Mouse (Mus musculus) lung, embryonic 16.5 days (tissue): Measurements from ENCODE around the gene Zfp867. TPM values are rescaled to one million over a fixed set of nuclear protein-coding genes. Genes with fewer than 3 reads are reported as not detected.

Experiments
- ATAC-seq: fragments of 200-750 bp; cut with Nextera tagmentation; 2 replicates; pipeline ENCODE4 v1.8.0; 2017; ENCODE audit warnings: low read depth, mild to moderate bottlenecking, moderate library complexity
- H3K27ac ChIP-seq: fragments of 300-500 bp; sonication (generic); 2 replicates; pipeline ENCODE4 v1.5.1; 2014; ENCODE audit warnings: mild to moderate bottlenecking, control low read depth, low read length
- H3K27me3 ChIP-seq: fragments of 300-500 bp; sonication (generic); 2 replicates; pipeline ENCODE4 v1.6.1; 2014; ENCODE audit warnings: low read depth, low read length, mixed read lengths; ENCODE audit not compliant: control insufficient read depth, insufficient read depth
- H3K36me3 ChIP-seq: fragments of 300-500 bp; sonication (generic); 2 replicates; pipeline ENCODE4 v1.6.1; 2014; ENCODE audit warnings: low read length; ENCODE audit not compliant: control insufficient read depth, insufficient read depth
- H3K4me1 ChIP-seq: fragments of 300-500 bp; sonication (generic); replicated peaks from 2 replicates; pipeline ENCODE4 v1.6.1; 2014; ENCODE audit warnings: low read length, mixed read lengths; ENCODE audit not compliant: control insufficient read depth, insufficient read depth
- H3K4me2 ChIP-seq: fragments of 300-500 bp; sonication (generic); 2 replicates; pipeline ENCODE4 v1.6.1; 2014; ENCODE audit warnings: low read depth, low read length, control low read depth
- H3K4me3 ChIP-seq: fragments of 300-500 bp; sonication (generic); 2 replicates; pipeline ENCODE4 v1.5.1; 2014; ENCODE audit warnings: mild to moderate bottlenecking, low read length, control low read depth
- H3K9ac ChIP-seq: fragments of 300-500 bp; sonication (generic); 2 replicates; pipeline ENCODE4 v1.6.1; 2014; ENCODE audit warnings: low read length, control low read depth
- H3K9me3 ChIP-seq: fragments of 300-500 bp; sonication (generic); 2 replicates; pipeline ENCODE4 v1.6.1; 2016; ENCODE audit warnings: low read length; ENCODE audit not compliant: control insufficient read depth
- WGBS: fragments of 180-500 bp; shearing (Covaris S2); extraction: QIAGEN DNeasy Blood & Tissue Kit; methylation state at CpG from one replicate; pipeline ENCODE4 v1.1.7; 2014; 5-methylcytosine and 5-hydroxymethylcytosine counted together
- polyA plus RNA-seq: library from polyadenylated mRNA; unstranded; fragments of >200 nt; fragmentation: Nextera tagmentation; extraction: Ambion mirVana; gene quantifications from 2 replicates; pipeline ENCODE4 v1.2.1, GENCODE M21; 2015

Zfp867 gene
- polyA plus RNA-seq, 1 experiment from 2014 or later = 7.8 TPM

DNA sequence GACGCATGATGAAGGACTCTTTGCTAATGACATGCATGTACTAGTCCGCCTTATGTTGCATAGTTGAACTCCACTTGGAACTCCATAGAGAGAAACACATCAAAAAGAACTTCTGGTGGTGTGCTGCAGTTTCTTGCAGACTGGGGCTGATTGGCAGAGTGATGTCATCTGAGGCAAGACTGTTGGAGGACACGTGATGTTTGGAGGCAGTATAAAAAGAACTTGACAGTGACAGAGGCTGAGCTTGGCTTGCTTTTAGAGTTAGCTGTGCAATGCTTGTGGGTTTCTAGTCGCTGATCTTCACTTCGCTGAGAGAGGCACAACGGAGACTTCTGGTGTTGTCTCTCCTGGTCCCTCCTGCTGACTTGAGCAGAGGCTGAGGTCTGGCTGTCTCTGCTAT, 5.0 kb upstream of the Zfp867 start:
- Histone ChIP-seq H3K4me3 (no peak overlapping the region), H3K27ac (no peak overlapping the region), H3K27me3 (no peaks in the 10 kb centered on the region; the same call in 1 of the 2 replicates), H3K9me3 (no peaks in the 10 kb centered on the region), H3K9ac (no peak overlapping the region), H3K36me3 (no peaks in the 10 kb centered on the region), H3K4me1 (no peaks in the 10 kb centered on the region), H3K4me2 (no peak overlapping the region)
- WGBS = 52% methylated on average over 6 of the region's 6 CpGs
- ATAC-seq = no peak

DNA sequence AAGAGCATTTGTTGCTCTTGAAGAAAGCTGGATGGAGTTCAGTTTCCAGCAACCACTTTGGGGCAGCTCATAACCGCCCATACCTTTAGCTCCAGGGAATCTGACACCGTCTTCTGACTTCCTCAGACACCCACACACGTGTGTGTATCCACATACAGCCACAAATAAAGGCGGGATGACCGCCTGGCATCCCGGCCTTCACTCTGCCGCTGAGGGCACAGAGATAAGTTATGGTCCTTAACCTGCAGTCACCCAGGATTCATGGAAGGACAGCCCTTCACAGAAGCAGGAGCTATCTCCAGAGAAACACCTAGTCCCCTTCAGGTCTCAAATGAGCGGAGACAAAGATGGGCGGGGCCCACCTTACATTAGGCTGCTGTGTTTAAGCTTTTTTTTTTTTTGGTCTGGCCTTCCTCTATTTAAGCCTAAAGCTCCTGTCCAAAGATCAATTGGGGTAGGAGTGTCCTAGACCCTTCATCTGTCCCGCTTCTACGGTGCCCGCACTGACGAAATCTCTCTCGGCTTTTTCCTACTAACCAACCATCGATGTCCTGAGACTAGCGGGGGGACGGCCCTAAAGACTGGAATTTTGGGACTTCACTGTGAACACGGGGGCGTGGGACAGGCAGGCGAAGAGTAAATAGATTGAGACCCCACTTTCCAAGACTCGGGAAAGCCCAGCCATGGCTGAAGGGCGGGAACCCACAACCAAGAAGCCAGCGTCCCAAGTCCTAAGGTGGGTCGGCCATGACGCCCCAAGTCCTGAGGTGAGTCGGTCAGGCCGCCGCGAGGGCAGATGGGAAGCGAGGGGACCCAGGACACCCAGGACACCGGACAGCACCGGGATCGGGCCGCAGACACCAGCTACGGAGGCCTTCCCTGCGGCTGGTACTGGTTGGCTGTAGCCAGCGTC, 605 bp downstream of the Zfp867 start:
- 3% methylated on average over 37 of the region's 37 CpGs for WGBS
- Histone ChIP-seq H3K9ac (peak overlapping the region; percentile 91), H3K36me3 (no peaks in the 10 kb centered on the region), H3K27ac (peak overlapping the region; percentile 45), H3K9me3 (no peaks in the 10 kb centered on the region), H3K4me3 (peak overlapping the region; percentile 82), H3K4me1 (peaks cover 8% of the 10 kb centered on the region), H3K4me2 (peak overlapping the region; percentile 78), H3K27me3 (no peaks in the 10 kb centered on the region; the same call in 1 of the 2 replicates)
- peak; percentile 77 for ATAC-seq

DNA sequence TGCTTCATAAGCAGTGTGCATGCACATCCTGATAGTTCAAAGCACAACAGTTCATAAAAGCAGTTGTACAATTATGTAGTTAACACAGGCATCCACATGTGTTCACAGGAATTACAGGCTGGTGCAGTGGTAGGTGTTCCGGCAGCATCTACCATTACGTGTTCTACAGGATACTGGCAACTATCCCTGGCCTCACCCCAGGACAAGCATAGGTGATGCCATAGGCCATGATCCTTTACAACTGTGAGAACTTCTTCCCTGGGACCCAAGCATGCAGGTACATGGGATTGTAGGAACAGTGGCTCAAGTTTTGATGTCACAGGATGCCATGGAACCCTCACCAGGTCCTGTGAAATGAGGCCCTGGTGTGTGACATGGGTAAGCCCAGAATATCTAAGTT, 11.8 kb downstream of the Zfp867 start:
- H3K4me1 ChIP-seq = no peaks in the 10 kb centered on the region; the same call in 1 of the 2 replicates
- H3K4me3 ChIP-seq = no peak overlapping the region
- no peak overlapping the region for H3K9ac ChIP-seq
- H3K27ac ChIP-seq = no peak overlapping the region
- 94% methylated on average over 2 of the region's 2 CpGs for WGBS
- H3K9me3 ChIP-seq = peaks cover 26% of the 10 kb centered on the region
- no peak for ATAC-seq
- peaks cover 53% of the 10 kb centered on the region for H3K36me3 ChIP-seq
- H3K27me3 ChIP-seq = no peaks in the 10 kb centered on the region
- H3K4me2 ChIP-seq = no peak overlapping the region

DNA sequence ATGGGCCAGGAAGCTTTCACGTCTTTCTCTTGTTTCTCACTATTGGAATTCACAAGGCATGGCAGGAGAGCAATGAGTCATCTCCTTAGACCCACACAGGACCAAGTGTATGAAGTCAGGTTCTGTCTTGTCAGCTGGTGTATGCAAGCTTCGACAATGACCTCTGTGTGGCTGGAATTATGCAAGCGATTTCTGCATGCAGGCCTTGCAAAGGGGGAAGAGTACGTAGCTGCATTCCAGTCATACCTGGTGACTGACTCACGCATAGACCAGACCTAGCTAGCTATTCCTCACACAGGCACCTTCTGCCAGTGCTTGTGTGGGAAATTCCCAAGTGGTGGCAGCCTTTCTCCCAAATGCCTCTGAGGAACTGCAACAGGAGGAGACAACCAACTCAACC, 13.3 kb downstream of the Zfp867 start:
- 22% methylated on average over 5 of the region's 5 CpGs for WGBS
- peaks cover 58% of the 10 kb centered on the region for H3K36me3 ChIP-seq
- ATAC-seq = peak; percentile 96

DNA sequence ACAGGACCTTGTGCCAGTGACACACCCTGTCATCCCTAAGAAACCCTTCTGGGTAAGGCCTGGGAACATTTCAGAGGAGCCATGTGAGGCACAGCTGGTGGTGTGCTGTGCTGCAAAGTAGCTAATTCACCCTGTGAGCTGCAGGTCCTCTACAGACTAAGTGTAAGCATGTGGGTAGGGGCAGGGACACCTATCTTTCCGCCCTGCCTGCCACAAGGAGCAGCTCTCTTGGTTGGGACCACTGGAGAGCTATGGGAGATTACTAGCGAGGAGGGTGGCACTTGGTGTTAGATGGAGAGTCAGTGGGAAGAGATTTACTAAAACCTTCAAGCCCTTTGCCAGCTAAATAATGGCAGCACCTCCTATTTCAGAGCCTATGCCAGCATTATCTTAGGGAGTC, 15.4 kb downstream of the Zfp867 start:
- no peak overlapping the region for H3K9ac ChIP-seq
- no peak overlapping the region for H3K4me3 ChIP-seq
- no peaks in the 10 kb centered on the region; the same call in 1 of the 2 replicates for H3K4me1 ChIP-seq
- peaks cover 44% of the 10 kb centered on the region for H3K36me3 ChIP-seq
- no peak overlapping the region for H3K27ac ChIP-seq
- 90% methylated on average over 2 of the region's 2 CpGs for WGBS
- no peak overlapping the region for H3K4me2 ChIP-seq
- no peak for ATAC-seq
- H3K27me3 ChIP-seq = no peaks in the 10 kb centered on the region
- peaks cover under 1% of the 10 kb centered on the region; the same call in 1 of the 2 replicates for H3K9me3 ChIP-seq

More for the DNA sequence above, 13.3 kb downstream of the Zfp867 start:
- Histone ChIP-seq H3K27ac (peak overlapping the region; percentile 31), H3K4me2 (no peak overlapping the region), H3K4me3 (no peak overlapping the region), H3K27me3 (no peaks in the 10 kb centered on the region), H3K9me3 (peaks cover 21% of the 10 kb centered on the region), H3K9ac (no peak overlapping the region), H3K4me1 (no peaks in the 10 kb centered on the region; the same call in 1 of the 2 replicates)

DNA sequence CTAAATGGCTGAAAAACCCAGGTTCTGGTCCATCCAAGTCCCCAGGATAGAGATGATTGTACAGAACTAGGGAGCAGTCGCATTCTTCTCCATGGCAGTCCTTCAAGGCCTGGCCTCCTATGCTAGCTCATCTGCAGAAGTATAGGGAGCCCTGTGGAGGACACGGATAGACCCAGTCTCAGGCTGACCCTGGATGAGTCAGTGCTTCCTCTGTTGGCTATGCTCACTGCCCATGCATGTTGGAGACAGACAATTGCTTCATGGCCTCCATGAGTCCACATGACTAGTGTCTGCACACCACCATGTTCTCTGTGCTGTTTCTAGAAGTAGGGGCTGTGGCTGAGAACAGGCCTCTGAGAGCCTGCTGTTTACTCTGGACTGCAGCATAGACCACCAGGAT, 15.9 kb downstream of the Zfp867 start:
- H3K4me1 ChIP-seq = no peaks in the 10 kb centered on the region; the same call in 1 of the 2 replicates
- no peak overlapping the region for H3K4me3 ChIP-seq
- H3K27ac ChIP-seq = no peak overlapping the region
- H3K9me3 ChIP-seq = no peaks in the 10 kb centered on the region
- ATAC-seq = no peak
- 97% methylated on average over 2 of the region's 2 CpGs for WGBS
- no peak overlapping the region for H3K4me2 ChIP-seq
- no peaks in the 10 kb centered on the region for H3K27me3 ChIP-seq
- peaks cover 41% of the 10 kb centered on the region for H3K36me3 ChIP-seq
- H3K9ac ChIP-seq = no peak overlapping the region

DNA sequence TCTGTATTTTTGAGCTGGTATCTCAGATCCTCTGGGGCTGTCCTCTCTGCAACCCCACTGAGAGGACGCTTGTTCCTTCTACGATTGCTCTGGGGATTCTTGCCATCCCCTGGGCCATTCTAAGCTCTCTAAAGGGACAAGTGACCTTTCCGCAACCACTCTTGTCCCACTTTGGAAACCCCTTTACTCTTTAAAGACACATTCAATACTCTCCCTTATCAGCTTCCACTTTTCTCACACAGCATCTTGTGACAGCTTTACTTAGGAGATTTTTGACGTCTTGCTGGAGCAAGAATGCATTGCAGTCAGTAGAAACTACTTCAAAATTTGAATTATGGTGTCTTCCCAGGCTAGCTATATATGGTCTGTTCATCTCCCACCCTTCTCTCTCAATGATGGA, 21.2 kb downstream of the Zfp867 start, which contains the start of gene Snap47:
Gene Snap47, minus strand, starts transcription at position 101 of the 400 bp plus-strand sequence.
- no peak for ATAC-seq
- 62% methylated on average over 4 of the region's 4 CpGs for WGBS
- H3K27me3 ChIP-seq = no peaks in the 10 kb centered on the region

DNA sequence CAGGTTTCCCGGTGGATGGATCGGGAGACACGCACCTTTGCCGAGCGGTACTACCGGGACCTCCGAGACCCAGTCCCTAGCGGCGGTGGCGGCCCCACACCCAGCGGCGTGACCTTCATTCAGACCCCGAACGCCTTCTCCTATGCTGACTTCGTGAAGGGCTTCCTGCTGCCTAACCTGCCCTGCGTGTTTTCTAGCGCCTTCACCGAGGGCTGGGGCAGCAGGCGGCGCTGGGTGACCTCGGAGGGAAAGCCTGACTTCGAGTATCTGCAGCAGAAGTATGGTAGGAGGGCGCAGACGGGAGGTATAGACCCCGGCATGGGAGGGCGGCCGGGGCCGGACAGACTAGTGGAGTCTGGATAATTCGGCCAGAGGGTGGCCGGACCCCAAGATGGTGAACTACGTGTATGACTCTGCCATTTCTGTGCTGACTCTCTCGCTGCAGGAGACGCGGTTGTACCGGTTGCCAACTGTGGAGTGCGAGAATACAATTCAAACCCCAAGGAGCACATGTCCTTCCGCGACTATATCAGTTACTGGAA, 22.0 kb downstream of the Zfp867 start:
- ATAC-seq = peak; percentile 64
- Histone ChIP-seq H3K4me3 (peak overlapping the region; percentile 92), H3K4me2 (peak overlapping the region; percentile 93), H3K36me3 (peaks cover 20% of the 10 kb centered on the region), H3K9me3 (no peaks in the 10 kb centered on the region), H3K27ac (peak overlapping the region; percentile 89), H3K27me3 (no peaks in the 10 kb centered on the region), H3K4me1 (peaks cover 11% of the 10 kb centered on the region), H3K9ac (peak overlapping the region; percentile 91)
- WGBS = under 1% methylated on average over 38 of the region's 38 CpGs

More for the DNA sequence above, 21.2 kb downstream of the Zfp867 start, which contains the start of gene Snap47:
- peak within 1 kb of the TSS; percentile 89 for H3K27ac ChIP-seq
- peaks cover 26% of the 10 kb centered on the region for H3K36me3 ChIP-seq
- H3K4me3 ChIP-seq = peak within 1 kb of the TSS; percentile 92
- peak within 1 kb of the TSS; percentile 93 for H3K4me2 ChIP-seq
- peak within 1 kb of the TSS; percentile 91 for H3K9ac ChIP-seq
- H3K9me3 ChIP-seq = no peaks in the 10 kb centered on the region
- H3K4me1 ChIP-seq = peaks cover 11% of the 10 kb centered on the region

DNA sequence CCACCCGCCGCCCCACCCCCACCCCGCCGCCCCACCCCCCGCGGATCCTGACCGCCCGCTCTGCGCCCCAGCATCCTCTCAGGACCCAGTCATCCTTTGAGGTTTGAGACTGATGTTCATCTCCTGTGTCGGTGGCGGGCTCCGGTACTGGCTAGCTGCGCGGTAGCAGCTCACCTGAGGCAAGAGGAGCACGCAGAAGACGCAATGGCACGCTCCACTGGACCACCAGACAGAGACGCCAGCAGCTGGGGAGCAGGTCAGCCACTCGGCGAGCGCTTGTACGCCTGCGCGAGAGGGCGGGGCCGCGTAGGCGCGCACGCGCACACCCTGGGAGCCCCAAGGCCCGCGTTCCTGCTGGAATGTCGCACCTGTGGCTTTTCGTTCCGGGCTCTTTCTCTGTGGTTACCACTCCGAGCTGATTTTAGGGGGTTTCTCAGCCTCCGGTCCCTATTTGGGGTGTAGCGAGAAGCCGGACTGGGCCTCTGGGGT, 22.5 kb downstream of the Zfp867 start, which contains the start of gene Jmjd4:
Gene Jmjd4, plus strand, starts transcription at position 305 of the 489 bp plus-strand sequence.
- WGBS = 0% methylated on average over 31 of the region's 40 CpGs
- Histone ChIP-seq H3K4me3 (peak within 1 kb of the TSS; percentile 92), H3K4me2 (peak within 1 kb of the TSS; percentile 93), H3K27me3 (no peaks in the 10 kb centered on the region), H3K9me3 (no peaks in the 10 kb centered on the region), H3K27ac (peak within 1 kb of the TSS; percentile 89), H3K4me1 (peaks cover 11% of the 10 kb centered on the region), H3K9ac (peak within 1 kb of the TSS; percentile 91), H3K36me3 (peaks cover 15% of the 10 kb centered on the region)
- ATAC-seq = peak; percentile 98
